Mouse (Mus musculus) Patski (cell line): ENCODE results near the gene Hist2h3c1. TPM values are rescaled to one million over a fixed set of nuclear protein-coding genes. Genes with fewer than 3 reads are reported as not detected.
A peak's percentile ranks its signal among the peaks of the same experiment; 100 is the strongest.
"Not testable (repeated sequence)": the region's sequence is repeated elsewhere in the genome, so short reads cannot be mapped to it uniquely, and the experiment has no call there.

Source experiments
- ATAC-seq: fragments of 100-300 bp; one replicate; pipeline ENCODE4 v1.8.0; 2021
- CTCF ChIA-PET: fragments of 350-600 bp; sonication (Branson Sonifier 250); formaldehyde crosslinking; loops from one replicate; lab custom pipeline; 2022; ENCODE audit warnings: inconsistent platforms; lab: Charles Lee
- POLR2A ChIA-PET: fragments of 350-600 bp; sonication (Branson Sonifier 250); formaldehyde crosslinking; loops from one replicate; lab custom pipeline; 2022; ENCODE audit warnings: antibody characterized with exemption, inconsistent platforms; lab: Charles Lee
- DNase-seq: peaks from one replicate; pipeline ENCODE4 v3.0.0-alpha.2; 2011; ENCODE audit warnings: low read depth, low spot score
- H3K27me3 ChIP-seq: fragments of 371-371 bp; one replicate; pipeline ENCODE4 v1.5.1; 2021
- CTCF ChIP-seq: fragments of 100-300 bp; IDR thresholded peaks from one replicate; pipeline ENCODE4 v1.5.1; 2021
- in situ Hi-C: fragments of 300-500 bp; cut with MboI; formaldehyde crosslinking; loops from 3 replicates; pipeline ENCODE4 v1.11.1; 2018; ENCODE audit warnings: low pct_unique_long_range_greater_than_20kb, mixed read lengths
- polyA plus RNA-seq: library from polyadenylated mRNA; unstranded; gene quantifications from one replicate; pipeline ENCODE4 v1.2.3, GENCODE M21; 2021

The Hist2h3c1 gene
- polyA plus RNA-seq, 1 experiment from 2014 or later = not detected

DNA sequence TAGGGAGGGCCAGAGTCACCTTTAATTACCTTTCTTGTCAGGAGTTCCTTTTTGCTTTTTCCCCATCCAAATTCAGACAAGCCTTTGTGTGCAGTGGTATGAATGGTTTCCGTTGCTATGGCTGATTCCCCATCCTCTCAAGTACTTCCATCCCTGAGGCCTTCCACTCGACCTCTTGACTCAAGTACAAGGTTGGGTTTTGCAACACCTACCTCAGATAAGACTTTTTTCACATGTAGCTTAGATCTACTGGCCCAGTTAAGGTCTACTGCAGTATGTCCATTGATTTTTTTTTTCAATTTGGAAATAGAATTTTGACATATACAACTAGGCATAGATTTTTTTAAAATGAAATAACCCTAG is 14.7 kb upstream of the Hist2h3c1 start:
- in situ Hi-C loops = no loop called here

DNA sequence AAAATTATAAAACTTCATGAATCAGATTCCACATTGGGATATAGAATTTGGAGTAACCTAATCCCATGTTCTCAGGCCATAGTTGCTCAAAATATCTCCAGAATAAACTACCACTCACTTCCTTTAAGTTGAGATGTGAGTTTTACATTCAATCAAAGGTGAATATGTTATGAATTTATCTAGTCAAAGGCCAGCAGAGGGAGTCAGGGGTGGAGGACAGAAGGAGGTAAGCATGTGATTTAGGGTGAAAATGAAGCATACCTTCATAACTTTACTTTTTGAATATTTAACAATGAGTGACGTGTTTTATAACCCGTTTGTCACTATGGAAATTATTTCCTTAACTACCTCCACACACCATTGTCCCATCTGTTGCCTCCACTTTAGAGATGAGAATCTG is 11.6 kb upstream of the Hist2h3c1 start:
- in situ Hi-C loops = no loop called here
- H3K27me3 ChIP-seq = no peaks in the 10 kb centered on the region
- no peak for TF ChIP-seq CTCF
- DNase-seq (no peak), ATAC-seq (no peak)
- ChIA-PET POLR2A (interaction anchor here (1.8 to 5.8 kb wide), 2 partner anchors 8 to 14 kb away, joined by 4 to 54 read pairs; partner anchors contain the start of genes Bola1, Hist2h2ab, Hist2h2ac and Hist2h2be), CTCF (interaction anchor here (1.1 to 1.8 kb wide), 4 partner anchors 11 to 169 kb away, joined by 3 to 6 read pairs (median 4); partner anchors contain the start of genes Hist2h2ac and Hist2h2be)

More for the DNA sequence above, 14.7 kb upstream of the Hist2h3c1 start:
- POLR2A ChIA-PET = interaction anchor here (0.8 kb wide), 1 partner anchor 23 kb away, joined by 3 read pairs; no protein-coding TSS in a partner anchor
- DNase-seq (no peak), ATAC-seq (no peak)
- no peaks in the 10 kb centered on the region for H3K27me3 ChIP-seq
- TF ChIP-seq CTCF = no peak
- CTCF ChIA-PET = interaction anchor here (1.0 kb wide), 1 partner anchor 12 kb away, joined by 4 read pairs; the partner anchor contains the start of genes Bola1 and Hist2h2ab

GRCm38 (mm10) chr3:96235836-96236235 is 10.6 kb upstream of the Hist2h3c1 start:
- DNase-seq = no peak

GRCm38 (mm10) chr3:96236834-96237334 is 9.6 kb upstream of the Hist2h3c1 start:
- H3K27me3 ChIP-seq = no peaks in the 10 kb centered on the region
- ATAC-seq (no peak), DNase-seq (no peak)
- TF ChIP-seq CTCF = no peak
- CTCF ChIA-PET = interaction anchor here (1.2 to 3.2 kb wide), 11 partner anchors 9 to 271 kb away, joined by 4 to 23 read pairs (median 6); partner anchors contain the start of genes Bola1, Hist2h2ab, Hist2h2ac and Hist2h2be
- POLR2A ChIA-PET = interaction anchor here (1.0 to 5.8 kb wide), 6 partner anchors 8 to 41 kb away, joined by 4 to 54 read pairs (median 4); partner anchors contain the start of genes Bola1, Hist2h2ab, Hist2h2ac and Hist2h2be
- in situ Hi-C loops = no loop called here

More at GRCm38 (mm10) chr3:96235836-96236235, 10.6 kb upstream of the Hist2h3c1 start:
- ChIA-PET POLR2A (interaction anchor here (1.5 to 5.8 kb wide), 3 partner anchors 9 to 28 kb away, joined by 4 to 54 read pairs (median 5); partner anchors contain the start of genes Bola1, Hist2h2ab, Hist2h2ac and Hist2h2be), CTCF (interaction anchor here (0.9 to 3.2 kb wide), 5 partner anchors 8 to 170 kb away, joined by 4 to 23 read pairs (median 6); partner anchors contain the start of genes Bola1, Hist2h2ab, Hist2h2ac and Hist2h2be)
- no peaks in the 10 kb centered on the region for H3K27me3 ChIP-seq
- no peak for ATAC-seq
- in situ Hi-C loops = no loop called here
- TF ChIP-seq CTCF = no peak

- TF ChIP-seq CTCF = no peak
- ChIA-PET POLR2A (interaction anchor here (0.6 to 5.8 kb wide), 5 partner anchors 8 to 41 kb away, joined by 3 to 54 read pairs (median 4); partner anchors contain the start of genes Bola1, Hist2h2ab, Hist2h2ac and Hist2h2be), CTCF (interaction anchor here (0.9 to 3.2 kb wide), 11 partner anchors 10 to 271 kb away, joined by 4 to 23 read pairs (median 5); partner anchors contain the start of genes Bola1, Hist2h2ab, Hist2h2ac and Hist2h2be)
- H3K27me3 ChIP-seq = no peaks in the 10 kb centered on the region
- DNase-seq = no peak
- in situ Hi-C loops = no loop called here
- no peak for ATAC-seq
Measured at GRCm38 (mm10) chr3:96237335-96237903, 9.1 kb upstream of the Hist2h3c1 start.

GRCm38 (mm10) chr3:96237904-96238511 is 8.5 kb upstream of the Hist2h3c1 start:
- no peak for TF ChIP-seq CTCF
- ATAC-seq = no peak
- in situ Hi-C loops = no loop called here
- H3K27me3 ChIP-seq = no peaks in the 10 kb centered on the region
- ChIA-PET CTCF (interaction anchor here (0.9 to 3.2 kb wide), 11 partner anchors 10 to 272 kb away, joined by 4 to 23 read pairs (median 5); partner anchors contain the start of genes Bola1, Hist2h2ab, Hist2h2ac and Hist2h2be), POLR2A (interaction anchor here (0.6 to 5.8 kb wide), 5 partner anchors 9 to 42 kb away, joined by 3 to 54 read pairs (median 4); partner anchors contain the start of genes Bola1, Hist2h2ab, Hist2h2ac and Hist2h2be)
- DNase-seq = no peak

GRCm38 (mm10) chr3:96238954-96239793 is 7.3 kb upstream of the Hist2h3c1 start, which contains the start of gene Hist2h3c2:
Gene Hist2h3c2 (minus strand): TSS chr3:96239127.
- POLR2A ChIA-PET = interaction anchor here (1.9 kb wide), 1 partner anchor 10 kb away, joined by 6 read pairs; no protein-coding TSS in a partner anchor
- DNase-seq, in situ Hi-C loops, H3K27me3 ChIP-seq: not testable (repeated sequence)
- CTCF ChIA-PET = interaction anchor here (2.0 kb wide), 1 partner anchor 12 kb away, joined by 10 read pairs; no protein-coding TSS in a partner anchor
- peak; percentile 83 for ATAC-seq

- ChIA-PET CTCF (interaction anchor here (0.9 to 1.3 kb wide), 4 partner anchors 13 to 83 kb away, joined by 3 read pairs; no protein-coding TSS in a partner anchor), POLR2A (interaction anchor here (5.3 kb wide), 1 partner anchor 21 kb away, joined by 56 read pairs; the partner anchor contains the start of genes Bola1, Hist2h2ab, Hist2h2ac and Hist2h2be)
- in situ Hi-C loops, H3K27me3 ChIP-seq: not testable (repeated sequence)
- DNase-seq (peak; percentile 41), ATAC-seq (peak; percentile 83)
Measured at GRCm38 (mm10) chr3:96239949-96240798, 6.3 kb upstream of the Hist2h3c1 start, which contains the start of gene Hist2h2aa2. Gene Hist2h2aa2 (minus strand): TSS chr3:96240276.
